Mouse (Mus musculus): ENCODE results near the gene Pomp. TPM values are rescaled to one million over a fixed set of nuclear protein-coding genes. Genes with fewer than 3 reads are reported as not detected.

Pomp gene
- 430 and 492 TPM in 2 replicates for polyA plus RNA-seq (2014; fragmentation: Nextera tagmentation; extraction: Ambion mirVana)

DNA sequence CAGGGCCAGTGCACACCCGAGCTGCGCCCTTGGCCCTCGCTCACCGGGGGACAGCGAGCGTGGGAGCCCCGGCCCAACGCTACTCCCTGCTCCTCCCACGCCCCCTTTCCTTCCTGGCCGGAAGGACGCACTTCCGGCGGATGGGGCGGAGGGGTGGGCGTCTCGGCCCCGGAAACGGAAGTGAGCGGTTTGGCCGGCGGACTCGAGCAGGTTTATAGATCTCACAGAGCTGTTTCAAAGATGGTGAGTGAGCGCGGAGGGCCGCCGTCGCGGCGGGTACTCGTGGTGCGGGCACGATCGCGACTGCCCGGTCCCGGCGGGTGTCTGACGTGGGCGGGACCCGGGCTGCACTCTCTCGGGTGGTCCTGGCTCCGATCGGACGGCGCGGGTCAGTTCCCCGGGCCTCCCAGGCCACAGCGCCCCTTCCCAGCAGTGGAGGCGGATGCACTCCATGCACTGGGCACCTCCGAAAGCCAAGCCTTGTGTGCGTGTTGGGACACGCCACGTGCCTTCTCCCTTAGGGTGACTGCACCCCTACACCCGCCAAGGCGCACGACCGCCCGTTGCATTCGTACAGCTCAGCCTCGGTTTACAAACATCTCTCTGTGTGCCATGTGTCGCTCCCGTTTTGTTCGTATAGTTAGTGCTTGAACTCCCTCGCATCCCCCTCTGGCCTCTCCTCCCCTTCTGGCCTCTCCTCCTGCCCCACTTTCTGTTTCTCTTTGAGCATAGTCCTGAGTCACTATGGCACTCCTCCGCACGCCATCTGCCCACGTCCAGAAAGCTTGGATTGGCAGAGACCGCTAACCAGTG is at the start of gene Pomp:
Gene Pomp, plus strand, starts transcription at position 13 of the 813 bp plus-strand sequence.
- peak; percentile 93 for DNase-seq (ENCODE audit: low spot score)
- H3K27ac ChIP-seq (ENCODE audit: low read depth, low read length), result no peak within 1 kb of the TSS
- H3K9ac ChIP-seq (ENCODE audit: low read length), result peak within 1 kb of the TSS; percentile 85
- H3K4me2 ChIP-seq (ENCODE audit: low read depth, low read length, severe bottlenecking), result peak within 1 kb of the TSS; percentile 91
- WGBS, result under 1% methylated on average over 64 of the region's 68 CpGs
- no peaks in the 10 kb centered on the region for H3K27me3 ChIP-seq (ENCODE audit: control insufficient read depth, insufficient read depth, low read length)
- H3K4me3 ChIP-seq (ENCODE audit: low read depth, low read length), result peak within 1 kb of the TSS; percentile 69
- H3K36me3 ChIP-seq (ENCODE audit: control insufficient read depth, insufficient read depth, low read length), result no peaks in the 10 kb centered on the region; the same call in 1 of the 2 replicates
- ATAC-seq (replicated peaks; ENCODE audit: low FRiP score), result peak; percentile 91
- peaks cover 5% of the 10 kb centered on the region for H3K4me1 ChIP-seq (replicated peaks; ENCODE audit: control insufficient read depth, insufficient read depth, low read length)
- H3K9me3 ChIP-seq (ENCODE audit: control insufficient read depth, low read length), result no peaks in the 10 kb centered on the region

DNA sequence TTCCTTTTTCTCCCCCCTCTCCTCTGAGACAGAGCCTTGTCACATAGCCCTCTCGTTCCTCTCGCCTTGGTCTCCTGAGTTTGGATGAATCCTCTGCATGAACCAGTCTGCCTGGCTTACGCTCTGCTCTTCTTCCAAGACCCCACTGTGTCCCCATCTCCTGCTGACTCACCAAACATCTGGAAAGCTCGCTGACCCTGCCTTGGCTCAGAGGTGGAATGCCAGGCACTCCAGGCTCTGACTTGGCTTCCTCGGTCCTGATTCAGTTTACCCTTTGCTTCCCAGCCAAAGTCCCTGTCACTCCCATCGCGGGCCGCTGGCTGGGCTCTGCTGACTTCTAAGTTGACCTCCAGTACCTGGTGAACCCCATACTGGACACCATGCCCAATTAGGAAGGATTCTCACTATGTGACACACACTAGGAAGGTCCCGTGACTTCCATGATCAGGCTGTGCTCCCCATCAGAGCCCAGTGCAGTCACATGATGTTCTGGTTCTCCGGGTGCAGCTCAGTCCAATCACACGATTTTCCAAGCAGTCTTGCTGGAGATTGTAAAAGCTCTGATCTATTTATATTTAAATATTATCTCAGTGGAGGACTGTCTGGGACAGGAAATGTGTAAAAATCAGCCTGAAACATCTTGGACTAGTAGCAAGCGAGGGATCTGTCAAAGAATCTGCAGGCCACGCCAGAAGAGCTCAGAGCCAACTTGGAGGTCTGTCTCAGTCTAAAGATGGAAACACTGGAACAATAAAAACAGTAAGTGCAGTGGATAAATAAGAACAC is 47.8 kb upstream of the Pomp start:
- whole genome bisulfite sequencing, result 88% methylated on average over 13 of the region's 13 CpGs
- no peak overlapping the region for H3K4me2 ChIP-seq (ENCODE audit: low read depth, low read length, severe bottlenecking)
- H3K9me3 ChIP-seq (ENCODE audit: control insufficient read depth, low read length), result no peaks in the 10 kb centered on the region
- H3K36me3 ChIP-seq (ENCODE audit: control insufficient read depth, insufficient read depth, low read length), result no peaks in the 10 kb centered on the region
- H3K4me3 ChIP-seq (ENCODE audit: low read depth, low read length), result no peak overlapping the region
- DNase-seq (ENCODE audit: low spot score) (no peak), ATAC-seq (replicated peaks; ENCODE audit: low FRiP score) (no peak)
- H3K9ac ChIP-seq (ENCODE audit: low read length), result no peak overlapping the region
- no peak overlapping the region for H3K27ac ChIP-seq (ENCODE audit: low read depth, low read length)
- no peaks in the 10 kb centered on the region for H3K4me1 ChIP-seq (replicated peaks; ENCODE audit: control insufficient read depth, insufficient read depth, low read length)
- no peaks in the 10 kb centered on the region for H3K27me3 ChIP-seq (ENCODE audit: control insufficient read depth, insufficient read depth, low read length)

DNA sequence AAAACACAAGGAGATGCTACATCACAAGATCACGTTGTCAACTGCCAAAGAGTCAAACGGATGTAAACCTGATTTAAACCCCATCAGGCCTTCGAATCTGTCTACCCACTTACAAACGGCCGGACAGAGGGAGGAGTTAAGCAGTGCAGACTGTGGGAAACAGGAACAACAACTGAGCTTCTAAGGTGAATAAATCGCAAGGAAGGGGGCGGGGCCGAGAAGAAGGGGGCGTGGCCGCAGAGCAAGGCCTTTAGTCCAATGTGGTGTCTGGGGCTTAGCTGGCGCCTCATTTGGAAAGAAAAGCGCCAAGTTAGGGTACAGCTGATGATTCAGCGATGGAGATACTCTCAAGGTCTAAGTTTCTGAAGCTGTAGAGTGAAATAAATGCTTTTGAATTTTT is 45.3 kb upstream of the Pomp start:
- no peak for DNase-seq (ENCODE audit: low spot score)
- H3K9ac ChIP-seq (ENCODE audit: low read length), result no peak overlapping the region
- H3K27ac ChIP-seq (ENCODE audit: low read depth, low read length), result no peak overlapping the region
- no peak for ATAC-seq (replicated peaks; ENCODE audit: low FRiP score)
- no peak overlapping the region for H3K4me2 ChIP-seq (ENCODE audit: low read depth, low read length, severe bottlenecking)
- no peaks in the 10 kb centered on the region for H3K36me3 ChIP-seq (ENCODE audit: control insufficient read depth, insufficient read depth, low read length)
- no peak overlapping the region for H3K4me3 ChIP-seq (ENCODE audit: low read depth, low read length)
- WGBS, result 79% methylated on average over 13 of the region's 13 CpGs
- H3K4me1 ChIP-seq (replicated peaks; ENCODE audit: control insufficient read depth, insufficient read depth, low read length), result no peaks in the 10 kb centered on the region
- peaks cover 4% of the 10 kb centered on the region; the same call in 1 of the 2 replicates for H3K9me3 ChIP-seq (ENCODE audit: control insufficient read depth, low read length)
- no peaks in the 10 kb centered on the region for H3K27me3 ChIP-seq (ENCODE audit: control insufficient read depth, insufficient read depth, low read length)

DNA sequence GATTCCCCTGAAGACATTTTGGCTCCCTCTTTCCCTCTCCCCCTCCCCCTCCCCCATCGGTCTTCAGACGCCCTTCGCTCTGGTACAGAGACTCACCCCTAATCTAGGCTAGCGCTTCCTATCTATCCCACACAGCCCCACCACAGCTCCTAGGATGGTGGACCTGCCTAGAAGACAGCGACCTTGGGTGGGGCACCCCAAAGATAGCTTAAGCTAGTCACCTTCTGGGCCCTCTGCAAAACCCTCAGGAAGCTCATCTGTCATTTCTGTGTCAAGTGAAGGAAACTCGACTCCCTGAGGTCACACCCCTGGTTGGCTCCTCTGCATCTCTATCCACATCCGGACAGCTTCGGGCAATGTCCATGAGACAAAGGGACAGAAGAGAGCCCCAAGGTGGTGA is 44.7 kb upstream of the Pomp start:
- Histone ChIP-seq H3K27ac (ENCODE audit: low read depth, low read length) (no peak overlapping the region), H3K4me3 (ENCODE audit: low read depth, low read length) (no peak overlapping the region), H3K36me3 (ENCODE audit: control insufficient read depth, insufficient read depth, low read length) (no peaks in the 10 kb centered on the region), H3K9me3 (ENCODE audit: control insufficient read depth, low read length) (peaks cover 4% of the 10 kb centered on the region; the same call in 1 of the 2 replicates), H3K27me3 (ENCODE audit: control insufficient read depth, insufficient read depth, low read length) (no peaks in the 10 kb centered on the region), H3K4me2 (ENCODE audit: low read depth, low read length, severe bottlenecking) (no peak overlapping the region), H3K4me1 (replicated peaks; ENCODE audit: control insufficient read depth, insufficient read depth, low read length) (no peaks in the 10 kb centered on the region), H3K9ac (ENCODE audit: low read length) (no peak overlapping the region)
- ATAC-seq (replicated peaks; ENCODE audit: low FRiP score) (no peak), DNase-seq (ENCODE audit: low spot score) (no peak)
- 83% methylated on average over 8 of the region's 8 CpGs for WGBS

DNA sequence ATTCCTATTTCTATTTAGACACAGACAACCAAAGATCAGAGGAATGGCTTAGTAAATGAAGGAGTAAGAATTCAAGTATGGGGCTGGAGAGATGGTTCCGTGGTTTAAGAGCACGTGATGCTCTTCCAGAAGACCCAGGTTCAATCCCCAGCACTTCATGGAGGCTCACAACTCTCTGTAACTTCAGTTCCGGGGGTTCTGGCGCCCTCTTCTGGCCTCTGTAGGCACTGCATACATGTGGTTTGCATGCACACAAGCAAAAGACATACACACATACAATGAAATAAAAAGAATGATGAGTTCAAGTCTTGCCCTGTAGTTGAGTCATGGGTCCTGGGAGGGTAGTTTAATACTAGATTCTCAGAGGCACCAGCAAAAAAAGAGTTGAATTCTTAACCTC is 43.8 kb upstream of the Pomp start:
- ATAC-seq (replicated peaks; ENCODE audit: low FRiP score) (no peak), DNase-seq (ENCODE audit: low spot score) (no peak)
- no peak overlapping the region for H3K4me3 ChIP-seq (ENCODE audit: low read depth, low read length)
- H3K36me3 ChIP-seq (ENCODE audit: control insufficient read depth, insufficient read depth, low read length), result no peaks in the 10 kb centered on the region
- H3K27ac ChIP-seq (ENCODE audit: low read depth, low read length), result no peak overlapping the region
- no peak overlapping the region for H3K9ac ChIP-seq (ENCODE audit: low read length)
- WGBS, result 76% methylated on average over 4 of the region's 4 CpGs
- H3K4me1 ChIP-seq (replicated peaks; ENCODE audit: control insufficient read depth, insufficient read depth, low read length), result no peaks in the 10 kb centered on the region
- H3K4me2 ChIP-seq (ENCODE audit: low read depth, low read length, severe bottlenecking), result no peak overlapping the region
- no peaks in the 10 kb centered on the region for H3K27me3 ChIP-seq (ENCODE audit: control insufficient read depth, insufficient read depth, low read length)
- H3K9me3 ChIP-seq (ENCODE audit: control insufficient read depth, low read length), result peaks cover 4% of the 10 kb centered on the region; the same call in 1 of the 2 replicates

DNA sequence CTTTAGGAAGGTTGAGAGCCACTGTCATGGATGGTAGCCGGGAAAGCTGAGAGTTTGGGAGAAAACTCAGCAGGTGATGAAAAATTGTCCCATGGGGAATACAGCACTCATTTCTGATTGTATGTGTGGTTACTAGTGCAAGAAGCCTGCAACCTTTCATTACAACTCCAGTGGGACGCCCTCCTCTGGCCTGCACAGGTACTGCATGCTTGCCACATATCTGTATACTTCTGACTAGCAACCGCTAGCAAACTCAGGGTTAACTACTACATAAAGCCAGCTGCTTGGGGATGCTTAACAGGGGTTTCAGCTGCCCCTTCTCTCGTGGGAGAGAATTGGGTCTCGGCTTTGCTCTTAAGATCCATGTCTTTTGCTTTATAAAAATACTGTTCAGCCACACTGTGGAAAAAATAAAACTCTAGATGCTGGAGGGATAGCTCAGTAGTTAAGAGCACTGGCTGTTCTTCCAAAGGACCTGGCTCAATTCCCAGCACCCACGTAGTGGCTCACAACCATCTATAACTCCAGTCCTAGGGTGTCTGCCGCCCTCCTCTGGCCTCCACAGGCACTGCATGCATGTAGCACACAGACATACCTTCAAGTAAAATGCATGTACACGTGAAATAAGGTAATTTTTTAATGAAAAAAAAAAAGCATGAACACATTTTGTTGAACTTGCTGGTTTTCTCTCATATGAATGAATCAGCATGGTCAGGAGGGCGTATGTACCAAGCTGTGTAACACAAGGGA is 42.3 kb upstream of the Pomp start:
- Histone ChIP-seq H3K9me3 (ENCODE audit: control insufficient read depth, low read length) (peaks cover 4% of the 10 kb centered on the region; the same call in 1 of the 2 replicates), H3K36me3 (ENCODE audit: control insufficient read depth, insufficient read depth, low read length) (no peaks in the 10 kb centered on the region), H3K4me1 (replicated peaks; ENCODE audit: control insufficient read depth, insufficient read depth, low read length) (no peaks in the 10 kb centered on the region), H3K9ac (ENCODE audit: low read length) (no peak overlapping the region), H3K4me3 (ENCODE audit: low read depth, low read length) (no peak overlapping the region), H3K27me3 (ENCODE audit: control insufficient read depth, insufficient read depth, low read length) (no peaks in the 10 kb centered on the region), H3K27ac (ENCODE audit: low read depth, low read length) (no peak overlapping the region), H3K4me2 (ENCODE audit: low read depth, low read length, severe bottlenecking) (no peak overlapping the region)
- 91% methylated on average over 9 of the region's 9 CpGs for WGBS
- DNase-seq (ENCODE audit: low spot score) (no peak), ATAC-seq (replicated peaks; ENCODE audit: low FRiP score) (no peak)

DNA sequence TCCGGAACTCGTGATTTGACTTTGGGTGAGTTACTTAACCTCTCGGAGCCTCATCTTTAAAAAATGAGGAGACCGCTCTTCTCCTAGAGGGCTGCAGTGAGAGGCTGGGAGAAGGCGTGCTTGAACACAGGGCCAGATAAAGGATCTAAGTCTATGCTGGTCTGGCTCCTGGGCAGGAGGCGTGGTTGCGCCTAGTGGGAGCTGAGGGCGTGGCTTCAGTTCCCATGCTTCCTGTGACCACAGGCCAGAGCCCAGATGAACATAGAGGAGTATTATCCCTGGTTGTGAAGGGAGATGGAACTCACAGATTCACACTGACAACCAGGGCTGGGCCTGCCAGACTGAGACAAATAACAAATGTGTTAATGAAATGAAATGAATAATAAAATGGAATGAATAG is 41.4 kb upstream of the Pomp start:
- Histone ChIP-seq H3K27ac (ENCODE audit: low read depth, low read length) (no peak overlapping the region), H3K4me3 (ENCODE audit: low read depth, low read length) (no peak overlapping the region), H3K27me3 (ENCODE audit: control insufficient read depth, insufficient read depth, low read length) (no peaks in the 10 kb centered on the region), H3K4me1 (replicated peaks; ENCODE audit: control insufficient read depth, insufficient read depth, low read length) (no peaks in the 10 kb centered on the region), H3K4me2 (ENCODE audit: low read depth, low read length, severe bottlenecking) (no peak overlapping the region), H3K9ac (ENCODE audit: low read length) (no peak overlapping the region), H3K9me3 (ENCODE audit: control insufficient read depth, low read length) (peaks cover 4% of the 10 kb centered on the region; the same call in 1 of the 2 replicates), H3K36me3 (ENCODE audit: control insufficient read depth, insufficient read depth, low read length) (no peaks in the 10 kb centered on the region)
- 94% methylated on average over 8 of the region's 8 CpGs for WGBS
- DNase-seq (ENCODE audit: low spot score) (no peak), ATAC-seq (replicated peaks; ENCODE audit: low FRiP score) (no peak)

DNA sequence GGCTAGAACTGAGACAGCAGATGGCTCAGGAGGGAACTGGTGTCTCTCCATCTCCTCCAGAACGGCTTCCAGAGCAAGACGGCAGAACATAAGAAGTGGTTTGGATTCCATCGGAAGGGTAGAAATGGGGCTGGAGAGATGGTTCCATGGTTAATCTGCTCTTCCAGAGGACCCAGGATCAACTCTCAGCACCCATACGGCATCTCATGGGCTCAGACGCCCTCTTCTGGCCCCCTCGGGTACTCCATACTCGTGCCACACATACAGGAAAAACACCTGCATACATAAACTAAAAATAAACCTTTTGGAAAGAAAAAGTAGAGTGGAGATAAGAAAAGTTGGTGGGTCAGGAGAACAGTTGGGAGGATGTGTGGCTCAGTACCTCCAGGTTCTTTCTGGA is 40.4 kb upstream of the Pomp start:
- no peak overlapping the region for H3K4me3 ChIP-seq (ENCODE audit: low read depth, low read length)
- H3K36me3 ChIP-seq (ENCODE audit: control insufficient read depth, insufficient read depth, low read length), result no peaks in the 10 kb centered on the region
- DNase-seq (ENCODE audit: low spot score) (no peak), ATAC-seq (replicated peaks; ENCODE audit: low FRiP score) (no peak)
- no peaks in the 10 kb centered on the region for H3K27me3 ChIP-seq (ENCODE audit: control insufficient read depth, insufficient read depth, low read length)
- no peaks in the 10 kb centered on the region for H3K4me1 ChIP-seq (replicated peaks; ENCODE audit: control insufficient read depth, insufficient read depth, low read length)
- 88% methylated on average over 7 of the region's 7 CpGs for WGBS
- no peak overlapping the region for H3K4me2 ChIP-seq (ENCODE audit: low read depth, low read length, severe bottlenecking)
- H3K9ac ChIP-seq (ENCODE audit: low read length), result no peak overlapping the region
- H3K9me3 ChIP-seq (ENCODE audit: control insufficient read depth, low read length), result peaks cover 4% of the 10 kb centered on the region; the same call in 1 of the 2 replicates
- H3K27ac ChIP-seq (ENCODE audit: low read depth, low read length), result no peak overlapping the region

All from forebrain, embryonic 11.5 days (tissue).